Mouse (Mus musculus): ENCODE measurements around the gene Magi2. TPM values are rescaled to one million over a fixed set of nuclear protein-coding genes. Genes with fewer than 3 reads are reported as not detected.

Magi2 gene
- polyA plus RNA-seq, 1 experiment from 2014 or later, result 2.7 TPM

GRCm38 (mm10) chr5:20404533-20404932 lies 1177.7 kb downstream of the Magi2 start:
- no peak overlapping the region for H3K9ac ChIP-seq
- no peak overlapping the region for H3K4me3 ChIP-seq
- no peaks in the 10 kb centered on the region for H3K4me1 ChIP-seq
- 70% methylated on average over 5 of the region's 5 CpGs for WGBS
- no peak for ATAC-seq (ENCODE audit: extremely low read depth, insufficient number of reproducible peaks, low FRiP score, low TSS enrichment)
- H3K36me3 ChIP-seq, result no peaks in the 10 kb centered on the region
- no peaks in the 10 kb centered on the region for H3K9me3 ChIP-seq
- no peak overlapping the region for H3K4me2 ChIP-seq
- no peaks in the 10 kb centered on the region for H3K27me3 ChIP-seq (replicated peaks)
- H3K27ac ChIP-seq (replicated peaks), result no peak overlapping the region

DNA sequence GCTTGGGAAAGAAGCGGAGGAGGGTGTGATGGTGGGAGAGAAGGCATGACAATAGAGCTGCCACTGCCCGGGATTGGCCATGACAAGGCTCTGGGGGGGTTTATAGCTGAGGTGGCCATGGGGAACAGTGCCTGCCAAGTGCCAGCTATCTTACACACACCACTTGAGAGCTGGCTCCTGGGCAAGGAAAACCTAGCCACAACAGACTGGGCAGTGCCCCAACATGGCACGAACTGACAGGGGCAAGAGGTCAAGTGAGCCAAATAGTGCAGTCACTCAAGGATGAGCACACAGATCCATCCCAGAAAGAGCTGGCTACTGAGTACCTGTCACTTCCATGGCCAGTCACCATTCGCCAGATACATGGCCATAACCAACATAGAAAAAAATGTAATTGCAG lies 1179.8 kb downstream of the Magi2 start:
- H3K4me1 ChIP-seq, result no peaks in the 10 kb centered on the region
- H3K27me3 ChIP-seq (replicated peaks), result no peaks in the 10 kb centered on the region
- no peak overlapping the region for H3K4me3 ChIP-seq
- no peak overlapping the region for H3K27ac ChIP-seq (replicated peaks)
- H3K4me2 ChIP-seq, result no peak overlapping the region
- no peaks in the 10 kb centered on the region for H3K36me3 ChIP-seq
- H3K9ac ChIP-seq, result no peak overlapping the region
- ATAC-seq (ENCODE audit: extremely low read depth, insufficient number of reproducible peaks, low FRiP score, low TSS enrichment), result no peak
- 78% methylated on average over 4 of the region's 4 CpGs for WGBS
- H3K9me3 ChIP-seq, result no peaks in the 10 kb centered on the region

GRCm38 (mm10) chr5:20415320-20415719 lies 1188.5 kb downstream of the Magi2 start:
- no peaks in the 10 kb centered on the region for H3K4me1 ChIP-seq

GRCm38 (mm10) chr5:20417348-20417747 lies 1190.5 kb downstream of the Magi2 start:
- no peak overlapping the region for H3K4me3 ChIP-seq
- no peak for ATAC-seq (ENCODE audit: extremely low read depth, insufficient number of reproducible peaks, low FRiP score, low TSS enrichment)
- no peaks in the 10 kb centered on the region for H3K27me3 ChIP-seq (replicated peaks)
- no peaks in the 10 kb centered on the region for H3K36me3 ChIP-seq
- no peaks in the 10 kb centered on the region for H3K4me1 ChIP-seq
- H3K9me3 ChIP-seq, result 0 out of 2 replicates have a peak, but pooled peaks cover 3% of the 10 kb centered on the region
- no peak overlapping the region for H3K27ac ChIP-seq (replicated peaks)
- H3K4me2 ChIP-seq, result no peak overlapping the region
- no peak overlapping the region for H3K9ac ChIP-seq

More at GRCm38 (mm10) chr5:20415320-20415719, 1188.5 kb downstream of the Magi2 start:
- H3K27me3 ChIP-seq (replicated peaks), result no peaks in the 10 kb centered on the region
- H3K36me3 ChIP-seq, result no peaks in the 10 kb centered on the region
- ATAC-seq (ENCODE audit: extremely low read depth, insufficient number of reproducible peaks, low FRiP score, low TSS enrichment), result no peak
- no peak overlapping the region for H3K9ac ChIP-seq
- H3K9me3 ChIP-seq, result 0 out of 2 replicates have a peak, but pooled peaks cover 3% of the 10 kb centered on the region
- H3K4me2 ChIP-seq, result no peak overlapping the region
- no peak overlapping the region for H3K4me3 ChIP-seq
- H3K27ac ChIP-seq (replicated peaks), result no peak overlapping the region

- no peak for ATAC-seq (ENCODE audit: extremely low read depth, insufficient number of reproducible peaks, low FRiP score, low TSS enrichment)
- WGBS, result 47% methylated on average over 9 of the region's 9 CpGs
These were observed 1205.4 kb downstream of the Magi2 start for GRCm38 (mm10) chr5:20432148-20432813.

GRCm38 (mm10) chr5:20446471-20447174 lies 1219.8 kb downstream of the Magi2 start:
- Histone ChIP-seq H3K4me3 (no peak overlapping the region), H3K27me3 (replicated peaks) (no peaks in the 10 kb centered on the region), H3K9ac (no peak overlapping the region), H3K27ac (replicated peaks) (no peak overlapping the region), H3K4me1 (peaks cover 12% of the 10 kb centered on the region), H3K4me2 (no peak overlapping the region), H3K36me3 (no peaks in the 10 kb centered on the region), H3K9me3 (no peaks in the 10 kb centered on the region)
- no peak for ATAC-seq (ENCODE audit: extremely low read depth, insufficient number of reproducible peaks, low FRiP score, low TSS enrichment)
- WGBS, result 38% methylated on average over 4 of the region's 4 CpGs

More at GRCm38 (mm10) chr5:20432148-20432813, 1205.4 kb downstream of the Magi2 start:
- H3K9me3 ChIP-seq, result no peaks in the 10 kb centered on the region
- no peaks in the 10 kb centered on the region for H3K36me3 ChIP-seq
- no peak overlapping the region for H3K27ac ChIP-seq (replicated peaks)
- H3K9ac ChIP-seq, result no peak overlapping the region
- no peaks in the 10 kb centered on the region for H3K27me3 ChIP-seq (replicated peaks)
- H3K4me1 ChIP-seq, result no peaks in the 10 kb centered on the region
- no peak overlapping the region for H3K4me3 ChIP-seq
- no peak overlapping the region for H3K4me2 ChIP-seq

- H3K36me3 ChIP-seq, result no peaks in the 10 kb centered on the region
- no peak overlapping the region for H3K27ac ChIP-seq (replicated peaks)
- no peaks in the 10 kb centered on the region for H3K4me1 ChIP-seq
- H3K4me2 ChIP-seq, result no peak overlapping the region
- H3K9me3 ChIP-seq, result no peaks in the 10 kb centered on the region
- WGBS, result 49% methylated on average over 3 of the region's 3 CpGs
- no peak overlapping the region for H3K9ac ChIP-seq
- no peak overlapping the region for H3K4me3 ChIP-seq
- no peak for ATAC-seq (ENCODE audit: extremely low read depth, insufficient number of reproducible peaks, low FRiP score, low TSS enrichment)
- no peaks in the 10 kb centered on the region for H3K27me3 ChIP-seq (replicated peaks)
These were observed 1229.3 kb downstream of the Magi2 start for GRCm38 (mm10) chr5:20456106-20456505.

GRCm38 (mm10) chr5:20457742-20458510 lies 1231.1 kb downstream of the Magi2 start:
- H3K27me3 ChIP-seq (replicated peaks), result no peaks in the 10 kb centered on the region
- WGBS, result 73% methylated on average over 7 of the region's 7 CpGs
- H3K4me3 ChIP-seq, result no peak overlapping the region
- ATAC-seq (ENCODE audit: extremely low read depth, insufficient number of reproducible peaks, low FRiP score, low TSS enrichment), result no peak
- no peak overlapping the region for H3K27ac ChIP-seq (replicated peaks)
- no peak overlapping the region for H3K4me2 ChIP-seq
- no peaks in the 10 kb centered on the region for H3K4me1 ChIP-seq
- H3K9ac ChIP-seq, result no peak overlapping the region
- no peaks in the 10 kb centered on the region for H3K36me3 ChIP-seq
- H3K9me3 ChIP-seq, result no peaks in the 10 kb centered on the region

GRCm38 (mm10) chr5:20461709-20462108 lies 1234.9 kb downstream of the Magi2 start:
- Histone ChIP-seq H3K27me3 (replicated peaks) (no peaks in the 10 kb centered on the region), H3K4me1 (no peaks in the 10 kb centered on the region), H3K27ac (replicated peaks) (no peak overlapping the region), H3K4me3 (no peak overlapping the region), H3K36me3 (no peaks in the 10 kb centered on the region), H3K4me2 (no peak overlapping the region), H3K9me3 (no peaks in the 10 kb centered on the region), H3K9ac (no peak overlapping the region)
- 44% methylated on average over 2 of the region's 2 CpGs for WGBS
- no peak for ATAC-seq (ENCODE audit: extremely low read depth, insufficient number of reproducible peaks, low FRiP score, low TSS enrichment)

- no peaks in the 10 kb centered on the region for H3K9me3 ChIP-seq
- H3K27ac ChIP-seq (replicated peaks), result no peak overlapping the region
- H3K36me3 ChIP-seq, result no peaks in the 10 kb centered on the region
- no peaks in the 10 kb centered on the region for H3K27me3 ChIP-seq (replicated peaks)
- H3K4me1 ChIP-seq, result no peaks in the 10 kb centered on the region
- no peak overlapping the region for H3K4me2 ChIP-seq
- H3K9ac ChIP-seq, result no peak overlapping the region
- WGBS, result 69% methylated on average over 2 of the region's 2 CpGs
- no peak for ATAC-seq (ENCODE audit: extremely low read depth, insufficient number of reproducible peaks, low FRiP score, low TSS enrichment)
- H3K4me3 ChIP-seq, result no peak overlapping the region
These were observed 1235.5 kb downstream of the Magi2 start for GRCm38 (mm10) chr5:20462376-20462775.

- Histone ChIP-seq H3K4me3 (no peak overlapping the region), H3K9ac (no peak overlapping the region), H3K4me1 (no peaks in the 10 kb centered on the region), H3K9me3 (peaks cover 8% of the 10 kb centered on the region; the same call in 1 of the 2 replicates), H3K36me3 (no peaks in the 10 kb centered on the region), H3K27me3 (replicated peaks) (no peaks in the 10 kb centered on the region), H3K27ac (replicated peaks) (no peak overlapping the region), H3K4me2 (no peak overlapping the region)
- 67% methylated on average over 3 of the region's 3 CpGs for WGBS
- no peak for ATAC-seq (ENCODE audit: extremely low read depth, insufficient number of reproducible peaks, low FRiP score, low TSS enrichment)
These were observed 1242.9 kb downstream of the Magi2 start for GRCm38 (mm10) chr5:20469721-20470120.
